Mouse (Mus musculus) liver, adult 2 months (tissue): ENCODE measurements at regions not wholly inside any gene's neighbourhood (a gene's known extent, or its start where the extent isn't known, plus 50 kb on each side); places are given as distances from the start of the nearest gene placed in this dataset.

Experiments used
- DNase-seq: peaks from one replicate; pipeline ENCODE4 v3.0.0-alpha.2; 2011; ENCODE audit warnings: low read depth, low spot score; ENCODE audit errors: extremely low read depth
- H3K27ac ChIP-seq: fragments of 200-500 bp; replicated peaks from 2 replicates; pipeline ENCODE4 v1.5.1; 2012; ENCODE audit warnings: low read depth, mild to moderate bottlenecking, control low read depth, inconsistent platforms, low read length; ENCODE audit not compliant: insufficient read depth
- H3K27me3 ChIP-seq: fragments of 200-500 bp; 2 replicates; pipeline ENCODE4 v1.6.1; 2012; ENCODE audit warnings: mild to moderate bottlenecking, moderate library complexity, low read length, inconsistent platforms; ENCODE audit not compliant: control insufficient read depth, insufficient read depth
- H3K36me3 ChIP-seq: fragments of 200-500 bp; 2 replicates; pipeline ENCODE4 v1.6.1; 2012; ENCODE audit warnings: low read length, inconsistent platforms; ENCODE audit not compliant: control insufficient read depth, insufficient read depth
- H3K4me1 ChIP-seq: fragments of 200-500 bp; 2 replicates; pipeline ENCODE4 v1.6.1; 2011; ENCODE audit warnings: low read length; ENCODE audit not compliant: control insufficient read depth, insufficient read depth
- H3K4me3 ChIP-seq: fragments of 200-500 bp; 2 replicates; pipeline ENCODE4 v1.5.1; 2011; ENCODE audit warnings: low read depth, mild to moderate bottlenecking, control low read depth, low read length, moderate library complexity; ENCODE audit not compliant: insufficient read depth
- H3K79me2 ChIP-seq: fragments of 200-500 bp; 2 replicates; pipeline ENCODE4 v1.6.1; 2012; ENCODE audit warnings: inconsistent platforms, mild to moderate bottlenecking, low read length, moderate library complexity; ENCODE audit not compliant: control insufficient read depth, insufficient read depth
- H3K9ac ChIP-seq: fragments of 200-500 bp; 2 replicates; pipeline ENCODE4 v1.6.1; 2012; ENCODE audit warnings: low read depth, mild to moderate bottlenecking, control low read depth, inconsistent platforms, low read length
- CTCF ChIP-seq: fragments of 200-500 bp; IDR thresholded peaks from 2 replicates; pipeline ENCODE4 v1.5.1; 2011; ENCODE audit warnings: low read depth, low read length, control low read depth
- POLR2A ChIP-seq: fragments of 200-500 bp; IDR thresholded peaks from 2 replicates; pipeline ENCODE4 v1.6.1; 2011; ENCODE audit warnings: low read length, control low read depth; ENCODE audit not compliant: insufficient read depth; ENCODE audit errors: extremely low read depth
- WGBS: fragments of 180-500 bp; shearing (Covaris S2); methylation state at CpG from one replicate; pipeline ENCODE4 v1.1.7; 2018; 5-methylcytosine and 5-hydroxymethylcytosine counted together

DNA sequence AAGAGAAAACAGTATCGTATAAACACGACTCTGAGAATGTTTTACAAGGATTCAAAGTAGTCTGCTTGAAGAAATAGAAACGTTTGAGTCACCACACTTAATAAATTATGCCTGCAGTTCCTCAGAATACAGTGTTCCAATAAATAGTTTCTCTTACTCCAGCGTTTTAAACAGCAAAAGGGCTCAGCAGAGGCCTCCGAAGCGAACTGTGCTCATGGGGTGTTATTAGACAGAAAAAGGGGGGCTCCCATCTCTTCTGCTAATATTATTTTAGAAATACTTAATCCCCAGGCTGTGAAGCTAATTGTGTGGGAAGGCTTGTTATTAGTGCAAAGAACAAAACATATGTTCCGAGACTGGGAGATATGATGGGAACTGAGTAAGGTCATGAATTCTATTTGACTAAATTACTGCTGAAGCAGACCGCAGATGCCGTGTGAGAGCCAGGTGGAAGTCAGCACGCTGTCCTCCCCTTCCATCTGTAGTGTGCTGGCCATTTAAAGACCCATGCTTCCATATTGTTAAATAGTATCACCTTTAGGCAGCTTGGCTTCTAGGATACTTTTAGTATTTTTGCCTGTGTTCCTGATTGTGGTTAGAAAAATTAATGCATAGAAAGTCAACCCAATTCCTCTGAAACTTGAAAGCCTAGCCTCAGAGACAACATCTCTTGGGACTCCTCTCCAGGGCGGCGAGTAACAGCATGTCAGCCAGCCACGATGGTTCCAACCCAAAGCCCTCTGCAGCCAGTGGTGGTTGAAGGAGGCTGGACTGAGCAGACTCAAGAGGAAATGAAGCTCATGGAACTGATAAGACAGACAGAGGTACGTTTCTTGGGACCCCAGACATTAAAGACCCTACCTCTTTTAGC is 309.4 kb upstream of the Mpped2 start:
- Histone ChIP-seq H3K27ac (no peak overlapping the region), H3K79me2 (no peaks in the 10 kb centered on the region), H3K4me3 (no peak overlapping the region), H3K4me1 (no peaks in the 10 kb centered on the region), H3K27me3 (no peaks in the 10 kb centered on the region), H3K9ac (no peak overlapping the region), H3K36me3 (no peaks in the 10 kb centered on the region)
- no peak for TF ChIP-seq CTCF
- TF ChIP-seq POLR2A: no peak
- 76% methylated on average over 14 of the region's 14 CpGs for WGBS
- no peak for DNase-seq

DNA sequence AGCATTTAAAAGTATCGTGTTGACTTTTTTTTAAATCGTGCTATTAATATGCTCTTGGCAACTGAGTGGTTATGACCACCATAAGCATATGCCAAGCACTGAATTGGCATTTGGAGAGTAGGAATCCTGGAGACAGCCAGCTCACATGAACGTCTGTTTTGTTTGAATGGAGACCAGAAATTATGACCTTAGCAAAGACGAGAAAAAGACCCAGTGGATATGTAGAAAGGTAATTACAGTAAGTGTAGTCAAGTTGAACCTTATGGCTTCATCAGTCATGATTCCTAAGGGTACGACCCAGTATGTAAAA is 308.8 kb upstream of the Mpped2 start:
- no peak for DNase-seq
- Histone ChIP-seq H3K27ac (no peak overlapping the region), H3K4me1 (no peaks in the 10 kb centered on the region), H3K27me3 (no peaks in the 10 kb centered on the region), H3K79me2 (no peaks in the 10 kb centered on the region), H3K4me3 (no peak overlapping the region), H3K36me3 (no peaks in the 10 kb centered on the region), H3K9ac (no peak overlapping the region)
- 81% methylated on average over 5 of the region's 5 CpGs for WGBS
- no peak for TF ChIP-seq CTCF
- TF ChIP-seq POLR2A: no peak

DNA sequence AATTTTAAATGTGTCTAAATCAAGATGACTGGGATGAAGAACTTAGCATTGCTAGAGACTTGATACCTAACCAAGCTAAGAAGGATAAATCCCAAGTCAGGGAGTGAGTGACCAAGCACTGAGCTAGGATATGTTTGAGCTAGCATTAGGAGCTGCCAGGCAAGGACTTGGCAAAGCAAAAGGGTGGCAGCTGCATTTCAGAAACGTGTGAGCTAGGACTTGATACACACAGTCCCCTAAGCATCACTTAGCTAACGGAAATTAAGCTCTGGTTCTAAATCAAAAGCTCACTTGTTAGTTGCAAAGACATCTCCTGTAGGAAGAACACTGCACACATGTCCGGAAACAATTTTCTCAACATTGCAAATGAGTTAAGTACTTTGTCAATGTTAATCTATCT is 308.2 kb upstream of the Mpped2 start:
- Histone ChIP-seq H3K4me1 (no peaks in the 10 kb centered on the region), H3K36me3 (no peaks in the 10 kb centered on the region), H3K9ac (no peak overlapping the region), H3K4me3 (no peak overlapping the region), H3K79me2 (no peaks in the 10 kb centered on the region), H3K27me3 (no peaks in the 10 kb centered on the region), H3K27ac (no peak overlapping the region)
- no peak for DNase-seq
- WGBS: 70% methylated on average over 3 of the region's 3 CpGs
- TF ChIP-seq POLR2A: no peak
- TF ChIP-seq CTCF: no peak

DNA sequence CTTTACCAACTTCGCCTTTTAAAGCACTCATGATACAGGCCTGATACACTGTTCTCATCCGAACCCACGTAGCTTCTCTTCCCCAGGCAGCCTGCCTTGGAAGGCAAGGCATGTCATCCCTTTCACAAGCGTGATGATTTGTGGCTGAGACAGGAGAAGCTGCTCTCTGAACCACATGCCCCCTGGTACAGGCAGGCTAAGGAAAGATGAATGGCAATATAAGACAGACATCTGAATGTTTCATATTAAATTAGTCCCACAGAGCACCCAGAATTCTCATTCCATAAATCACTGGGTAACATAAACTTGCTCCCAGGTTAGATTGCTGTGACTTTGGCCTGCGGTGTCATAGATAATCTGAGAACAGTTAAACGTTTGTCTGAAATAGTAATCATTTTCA is 280.9 kb upstream of the Mpped2 start:
- Histone ChIP-seq H3K79me2 (no peaks in the 10 kb centered on the region), H3K4me3 (no peak overlapping the region), H3K27ac (no peak overlapping the region), H3K4me1 (no peaks in the 10 kb centered on the region), H3K36me3 (no peaks in the 10 kb centered on the region), H3K9ac (no peak overlapping the region), H3K27me3 (no peaks in the 10 kb centered on the region)
- DNase-seq: no peak
- 66% methylated on average over 6 of the region's 6 CpGs for WGBS
- TF ChIP-seq POLR2A (no peak), CTCF (no peak)

DNA sequence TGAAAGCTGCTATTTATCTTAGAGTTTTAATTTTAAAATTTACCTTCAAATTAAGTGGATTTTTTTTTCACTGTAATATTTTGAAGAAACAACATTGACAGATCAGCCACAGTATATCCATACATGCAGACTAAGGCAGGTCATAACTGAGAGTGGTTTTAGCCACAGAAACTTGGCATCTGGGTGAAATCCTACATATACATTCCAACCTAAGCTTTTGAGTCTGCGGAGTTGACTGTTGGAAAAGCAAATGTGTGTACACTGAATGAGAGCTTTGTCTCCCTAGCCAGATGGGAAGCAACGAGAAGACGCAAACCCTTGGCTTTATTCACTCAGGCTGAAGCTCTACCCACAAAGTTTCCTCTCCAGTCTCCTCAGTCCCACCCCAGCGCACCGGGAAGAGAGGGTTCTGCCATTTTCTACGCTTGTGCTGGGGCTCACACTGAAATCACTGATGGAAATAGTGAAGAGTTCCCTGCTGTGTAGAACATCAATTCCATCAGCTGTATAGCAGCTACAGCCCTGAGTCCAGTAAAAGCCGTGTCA is 277.5 kb upstream of the Mpped2 start:
- TF ChIP-seq CTCF (no peak), POLR2A (no peak)
- WGBS: 88% methylated on average over 7 of the region's 7 CpGs
- H3K27ac ChIP-seq: no peak overlapping the region
- no peak overlapping the region for H3K4me3 ChIP-seq
- H3K4me1 ChIP-seq: no peaks in the 10 kb centered on the region
- no peak for DNase-seq
- no peaks in the 10 kb centered on the region for H3K27me3 ChIP-seq
- H3K36me3 ChIP-seq: no peaks in the 10 kb centered on the region
- no peaks in the 10 kb centered on the region for H3K79me2 ChIP-seq
- H3K9ac ChIP-seq: no peak overlapping the region

- Histone ChIP-seq H3K36me3 (no peaks in the 10 kb centered on the region), H3K79me2 (no peaks in the 10 kb centered on the region), H3K27me3 (no peaks in the 10 kb centered on the region), H3K4me1 (no peaks in the 10 kb centered on the region), H3K9ac (no peak overlapping the region), H3K4me3 (no peak overlapping the region), H3K27ac (no peak overlapping the region)
- TF ChIP-seq POLR2A (no peak), CTCF (no peak)
- DNase-seq: no peak
- 89% methylated on average over 2 of the region's 2 CpGs for WGBS
Observed at GRCm38 (mm10) chr2:106418181-106418580, 274.9 kb upstream of the Mpped2 start.
